ENCODE assay signal across 8 mouse cellular contexts in genomic region chr6:72344396-72345073, GRCm38 (mm10). TPM values are rescaled to one million over a fixed set of nuclear protein-coding genes. Genes with fewer than 3 reads are reported as not detected.
DNase-seq lines count a peak whose midpoint lies in the region; ATAC-seq and TF ChIP-seq lines count a peak whose summit lies in the region.

No protein-coding gene starts in this region.

- peak overlapping the region; percentile 84 for H3K4me3 ChIP-seq in cerebellum, adult 2 months (replicated peaks; ENCODE audit: insufficient read depth, low read depth, low read length)
- peak overlapping the region; percentile 93 for H3K4me3 ChIP-seq in forebrain, embryonic 13.5 days
- H3K4me3 ChIP-seq in liver, embryonic 14.5 days (ENCODE audit: insufficient read depth in 1 of 2, low read depth in 2 of 2, low read length in 2 of 2): peak overlapping the region; percentile 93 to 99

- no peak for TF ChIP-seq EP300 in liver, embryonic 14.5 days (IDR thresholded peaks at IDR 0.05; ENCODE audit: low read depth)

- ATAC-seq in CD4-positive, CD25-positive, alpha-beta regulatory T cell, adult 4 months: peak; percentile 35
- ATAC-seq in forebrain, embryonic 13.5 days: no peak; the same call in none of the 2 replicates
- ATAC-seq in liver, embryonic 14.5 days (ENCODE audit: insufficient read depth): peak; percentile 70

- no peak for TF ChIP-seq CTCF in cerebellum, adult 2 months (IDR thresholded peaks at IDR 0.05; ENCODE audit: borderline replicate concordance, insufficient read depth, low read depth, low read length)
- no peak for TF ChIP-seq CTCF in liver, embryonic 14.5 days (IDR thresholded peaks at IDR 0.05; ENCODE audit: low read depth)

- 1% methylated on average over 42 of the region's 42 CpGs for WGBS in cerebellum, adult 2 months
- WGBS in forebrain, embryonic 13.5 days: under 1% methylated on average over 42 of the region's 42 CpGs
- WGBS in liver, embryonic 14.5 days (ENCODE audit: insufficient replicate concordance): under 1% methylated on average over 42 of the region's 42 CpGs

- no peaks in the 10 kb centered on the region for H3K9me3 ChIP-seq in forebrain, embryonic 13.5 days (replicated peaks)
- no peaks in the 10 kb centered on the region for H3K9me3 ChIP-seq in liver, embryonic 14.5 days (ENCODE audit: control insufficient read depth, low read length)

- 0 out of 2 replicates have a peak overlapping the region, but pooled peaks have one; percentile 37 for H3K27ac ChIP-seq in cerebellum, adult 2 months (ENCODE audit: insufficient read depth, low read length)
- no peak overlapping the region; the same call in 1 of the 2 replicates for H3K27ac ChIP-seq in forebrain, embryonic 13.5 days
- H3K27ac ChIP-seq in liver, embryonic 14.5 days: peak overlapping the region; percentile 70

- no peak for DNase-seq in cerebellum, adult 2 months
- no peak for DNase-seq in cerebellum, adult 18-20 months
- no peak for DNase-seq in liver, embryonic 14.5 days (ENCODE audit: low read depth in 3 of 3, low spot score in 3 of 3)
- DNase-seq in yolk sac, embryonic 10.5 days (ENCODE audit: low spot score): no peak
- no peak for DNase-seq in layer of hippocampus, postnatal 14 days (ENCODE audit: low spot score in 2 of 2)
- no peak for DNase-seq in cerebellum, postnatal 10 days

- no peak for TF ChIP-seq POLR2A in cerebellum, adult 2 months (IDR thresholded peaks at IDR 0.05; ENCODE audit: borderline replicate concordance, insufficient read depth, low read length)

- H3K4me1 ChIP-seq in cerebellum, adult 2 months (ENCODE audit: control insufficient read depth, insufficient read depth, low read length): peaks cover 13% of the 10 kb centered on the region
- H3K4me1 ChIP-seq in forebrain, embryonic 13.5 days: peaks cover 49% of the 10 kb centered on the region
- H3K4me1 ChIP-seq in liver, embryonic 14.5 days (replicated peaks; ENCODE audit: control insufficient read depth in 2 of 2, insufficient read depth in 2 of 2, low read length in 1 of 2): peaks cover 24 to 31% of the 10 kb centered on the region in 2 experiments

- peak overlapping the region; percentile 89 for H3K4me2 ChIP-seq in forebrain, embryonic 13.5 days
- peak overlapping the region; percentile 99 for H3K4me2 ChIP-seq in liver, embryonic 14.5 days (ENCODE audit: low read depth)

- H3K9ac ChIP-seq in forebrain, embryonic 13.5 days: peak overlapping the region; percentile 91
- peak overlapping the region; percentile 83 for H3K9ac ChIP-seq in liver, embryonic 14.5 days (replicated peaks)

- H3K27me3 ChIP-seq in cerebellum, adult 2 months (ENCODE audit: control insufficient read depth, insufficient read depth, low read length): no peaks in the 10 kb centered on the region
- no peaks in the 10 kb centered on the region for H3K27me3 ChIP-seq in forebrain, embryonic 13.5 days
- no peaks in the 10 kb centered on the region for H3K27me3 ChIP-seq in liver, embryonic 14.5 days (ENCODE audit: control insufficient read depth, insufficient read depth, low read length)

- H3K36me3 ChIP-seq in forebrain, embryonic 13.5 days (ENCODE audit: poor library complexity, severe bottlenecking): peaks cover 24% of the 10 kb centered on the region
- peaks cover 19% of the 10 kb centered on the region for H3K36me3 ChIP-seq in liver, embryonic 14.5 days (replicated peaks; ENCODE audit: control insufficient read depth, insufficient read depth, low read depth)

RNA-seq across cellular contexts. Expression of gene Usp39, which starts 0.4 kb away (rescaled TPM):
- 31.5 and 33.3 TPM in 2 replicates for polyA plus RNA-seq in cerebellum, adult 2 months (2012; rRNA removed)
- polyA plus RNA-seq in CD4-positive, CD25-positive, alpha-beta regulatory T cell, adult 4 months (2017; shearing (Covaris generic)): 10 to 100 TPM; 19.2 to 19.7 TPM
- polyA plus RNA-seq in forebrain, embryonic 13.5 days (2015; fragmentation: Nextera tagmentation; extraction: Ambion mirVana): 61.9 and 64.8 TPM in 2 replicates
- polyA plus RNA-seq in liver, embryonic 14.5 days (2012; rRNA removed): 23.9 and 32.7 TPM in 2 replicates
- 49.6 and 58.7 TPM in 2 replicates for polyA plus RNA-seq in liver, embryonic 14.5 days (2014; fragmentation: Nextera tagmentation; extraction: Ambion mirVana)
- 10 to 100 TPM; 29.7 to 32.9 TPM for total RNA-seq in layer of hippocampus, postnatal 14 days (2021)

RNA-seq across cellular contexts. Expression of gene 0610030E20Rik, which starts 2.6 kb away (rescaled TPM):
- 25.1 and 26.1 TPM in 2 replicates for polyA plus RNA-seq in cerebellum, adult 2 months (2012; rRNA removed)
- polyA plus RNA-seq in CD4-positive, CD25-positive, alpha-beta regulatory T cell, adult 4 months (2017; shearing (Covaris generic)): 10 to 100 TPM; 17.7 to 18.4 TPM
- 27.2 and 28.2 TPM in 2 replicates for polyA plus RNA-seq in forebrain, embryonic 13.5 days (2015; fragmentation: Nextera tagmentation; extraction: Ambion mirVana)
- 8.7 and 10.1 TPM in 2 replicates for polyA plus RNA-seq in liver, embryonic 14.5 days (2012; rRNA removed)
- 7.9 and 10.9 TPM in 2 replicates for polyA plus RNA-seq in liver, embryonic 14.5 days (2014; fragmentation: Nextera tagmentation; extraction: Ambion mirVana)
- total RNA-seq in layer of hippocampus, postnatal 14 days (2021): 10 to 100 TPM; 13.8 to 16.0 TPM

RNA-seq across cellular contexts. Expression of gene Tmem150a, which starts 10.7 kb away (rescaled TPM):
- polyA plus RNA-seq in cerebellum, adult 2 months (2012; rRNA removed): 19.5 and 19.8 TPM in 2 replicates
- 1 to 10 TPM in 1 of 2 experiments, under 1 TPM in 1; 0.57 to 1.6 TPM for polyA plus RNA-seq in CD4-positive, CD25-positive, alpha-beta regulatory T cell, adult 4 months (2017; shearing (Covaris generic))
- 6.9 and 7.3 TPM in 2 replicates for polyA plus RNA-seq in forebrain, embryonic 13.5 days (2015; fragmentation: Nextera tagmentation; extraction: Ambion mirVana)
- polyA plus RNA-seq in liver, embryonic 14.5 days (2012; rRNA removed): 39.0 and 58.3 TPM in 2 replicates
- 43.6 and 48.0 TPM in 2 replicates for polyA plus RNA-seq in liver, embryonic 14.5 days (2014; fragmentation: Nextera tagmentation; extraction: Ambion mirVana)
- total RNA-seq in layer of hippocampus, postnatal 14 days (2021): 10 to 100 TPM; 12.6 to 13.7 TPM

RNA-seq across cellular contexts. Expression of gene Rnf181, which starts 22.2 kb away (rescaled TPM):
- polyA plus RNA-seq in cerebellum, adult 2 months (2012; rRNA removed): 92.1 and 95.8 TPM in 2 replicates
- polyA plus RNA-seq in CD4-positive, CD25-positive, alpha-beta regulatory T cell, adult 4 months (2017; shearing (Covaris generic)): 100 to 1,000 TPM; 141 to 148 TPM
- 122 and 125 TPM in 2 replicates for polyA plus RNA-seq in forebrain, embryonic 13.5 days (2015; fragmentation: Nextera tagmentation; extraction: Ambion mirVana)
- polyA plus RNA-seq in liver, embryonic 14.5 days (2012; rRNA removed): 40.3 and 42.8 TPM in 2 replicates
- polyA plus RNA-seq in liver, embryonic 14.5 days (2014; fragmentation: Nextera tagmentation; extraction: Ambion mirVana): 68.0 and 75.4 TPM in 2 replicates
- total RNA-seq in layer of hippocampus, postnatal 14 days (2021): 10 to 100 TPM; 78.0 to 85.6 TPM

RNA-seq across cellular contexts. Expression of gene Vamp5, which starts 35.7 kb away (rescaled TPM):
- 10.6 and 11.9 TPM in 2 replicates for polyA plus RNA-seq in cerebellum, adult 2 months (2012; rRNA removed)
- polyA plus RNA-seq in CD4-positive, CD25-positive, alpha-beta regulatory T cell, adult 4 months (2017; shearing (Covaris generic)): 10 to 100 TPM; 66.7 to 70.3 TPM
- 7.0 and 10.1 TPM in 2 replicates for polyA plus RNA-seq in forebrain, embryonic 13.5 days (2015; fragmentation: Nextera tagmentation; extraction: Ambion mirVana)
- 72.5 and 80.0 TPM in 2 replicates for polyA plus RNA-seq in liver, embryonic 14.5 days (2012; rRNA removed)
- 81.0 and 94.5 TPM in 2 replicates for polyA plus RNA-seq in liver, embryonic 14.5 days (2014; fragmentation: Nextera tagmentation; extraction: Ambion mirVana)
- total RNA-seq in layer of hippocampus, postnatal 14 days (2021): 1 to 10 TPM; 3.7 to 4.2 TPM
